In genomic region chr16:13437037-13437769, GRCm38 (mm10) we compare ENCODE assay signal across 8 mouse cellular contexts.
DNase-seq lines count a peak whose midpoint lies in the region; ATAC-seq and TF ChIP-seq lines count a peak whose summit lies in the region.

No protein-coding gene starts in this region.

- H3K4me2 ChIP-seq in lung, embryonic 14.5 days, result peak overlapping the region; percentile 62

- peak; percentile 75 to 85 for ATAC-seq in hematopoietic stem cell, adult 5-6 weeks (replicated peaks in 1 of 2; ENCODE audit: insufficient read depth in 1 of 2, low FRiP score in 2 of 2, low TSS enrichment in 1 of 2, low read depth in 1 of 2, poor library complexity in 2 of 2, severe bottlenecking in 2 of 2)
- peak; percentile 92 for ATAC-seq in lung, embryonic 14.5 days (ENCODE audit: insufficient read depth)
- ATAC-seq in neutrophil, adult 5-6 weeks (ENCODE audit: extremely low read depth, insufficient number of reproducible peaks, low FRiP score, poor library complexity, severe bottlenecking), result peak; percentile 68

- no peaks in the 10 kb centered on the region for H3K9me3 ChIP-seq in lung, embryonic 14.5 days (ENCODE audit: low read depth, low read length)

- peak overlapping the region; percentile 86 for H3K27ac ChIP-seq in lung, embryonic 14.5 days (ENCODE audit: low read depth)

- H3K4me3 ChIP-seq in lung, embryonic 14.5 days (ENCODE audit: low read depth, low read length), result peak overlapping the region; percentile 41

- H3K9ac ChIP-seq in lung, embryonic 14.5 days, result peak overlapping the region; percentile 43

- TF ChIP-seq CTCF in lung, embryonic 14.5 days (IDR thresholded peaks at IDR 0.05; ENCODE audit: low read depth), result no peak

- DNase-seq in MN1 (ENCODE audit: low spot score), result peak; percentile 96
- peak; percentile 98 for DNase-seq in cerebellum, adult 8-10 months
- DNase-seq in forelimb bud, embryonic 11.5 days (ENCODE audit: low read depth, low spot score), result peak; percentile 95
- DNase-seq in layer of hippocampus, adult 8-10 months (ENCODE audit: low spot score in 2 of 2), result peak; percentile 95 to 99
- DNase-seq in lung, embryonic 14.5 days, result peak; percentile 98
- DNase-seq in testis, postnatal 14 days (ENCODE audit: low spot score), result peak; percentile 94

- no peaks in the 10 kb centered on the region for H3K27me3 ChIP-seq in lung, embryonic 14.5 days (ENCODE audit: insufficient read depth, low read length)

- H3K36me3 ChIP-seq in lung, embryonic 14.5 days (ENCODE audit: insufficient read depth), result no peaks in the 10 kb centered on the region

- H3K4me1 ChIP-seq in lung, embryonic 14.5 days (ENCODE audit: insufficient read depth), result no peaks in the 10 kb centered on the region

- WGBS in lung, embryonic 14.5 days, result under 1% methylated on average over 58 of the region's 58 CpGs

Comparison
In these comparisons a context has a peak if more than half of its experiments do, and no peak if none do; other contexts are left out.
1. Peak in every context shown above with its lines: DNase-seq, ATAC-seq, H3K4me3 ChIP-seq and H3K27ac ChIP-seq.